Mouse (Mus musculus): ENCODE results near the gene Gm2564. TPM values are rescaled to one million over a fixed set of nuclear protein-coding genes. Genes with fewer than 3 reads are reported as not detected.
"Not testable (repeated sequence)": the region's sequence is repeated elsewhere in the genome, so short reads cannot be mapped to it uniquely, and the experiment has no call there.

Gene Gm2564
- 0.47 TPM in 1 of 2 replicates, not detected in the other for polyA plus RNA-seq (2015; fragmentation: Nextera tagmentation; extraction: Ambion mirVana)

DNA sequence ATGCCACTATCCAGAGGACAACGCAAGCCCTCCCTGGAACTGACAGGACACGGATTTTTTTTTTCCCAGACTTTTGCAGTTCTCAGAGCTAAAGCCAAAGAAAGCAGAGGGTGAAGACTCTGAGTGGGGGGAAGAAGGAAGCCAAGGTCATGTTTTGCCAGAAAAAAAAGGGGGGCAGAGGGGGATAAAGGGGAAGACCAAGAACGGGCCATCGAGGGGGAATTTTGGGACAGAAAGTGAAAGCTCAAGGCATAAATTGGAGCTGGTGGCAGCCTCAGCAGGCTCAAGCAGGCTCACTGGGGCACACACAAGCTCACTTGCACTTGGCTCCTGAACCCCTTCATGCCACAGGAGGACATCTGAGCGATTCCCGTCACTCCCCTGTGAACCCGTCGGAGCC is at the start of gene Gm2564:
TSS of gene Gm2564 (plus strand) at position 301 of the 400 bp plus-strand sequence.
- ATAC-seq (ENCODE audit: low FRiP score); H3K4me3 ChIP-seq (replicated peaks); H3K36me3 ChIP-seq; H3K9me3 ChIP-seq (replicated peaks); H3K27ac ChIP-seq (replicated peaks); H3K4me1 ChIP-seq; H3K4me2 ChIP-seq; H3K9ac ChIP-seq (replicated peaks); H3K27me3 ChIP-seq (replicated peaks): not testable (repeated sequence)
- no CpG with 5 or more reads among the region's 8 CpGs for WGBS

GRCm38 (mm10) chr4:42611895-42612294 is 17.6 kb upstream of the Gm2564 start, which contains the start of gene Gm10591:
TSS of gene Gm10591 (plus strand) at chr4:42612195.
- not testable (repeated sequence) for H3K4me2 ChIP-seq; ATAC-seq (ENCODE audit: low FRiP score); H3K27me3 ChIP-seq (replicated peaks); H3K36me3 ChIP-seq; H3K4me3 ChIP-seq (replicated peaks); H3K4me1 ChIP-seq; H3K27ac ChIP-seq (replicated peaks); H3K9me3 ChIP-seq (replicated peaks); H3K9ac ChIP-seq (replicated peaks)
- WGBS, result no CpG with 5 or more reads among the region's 5 CpGs

DNA sequence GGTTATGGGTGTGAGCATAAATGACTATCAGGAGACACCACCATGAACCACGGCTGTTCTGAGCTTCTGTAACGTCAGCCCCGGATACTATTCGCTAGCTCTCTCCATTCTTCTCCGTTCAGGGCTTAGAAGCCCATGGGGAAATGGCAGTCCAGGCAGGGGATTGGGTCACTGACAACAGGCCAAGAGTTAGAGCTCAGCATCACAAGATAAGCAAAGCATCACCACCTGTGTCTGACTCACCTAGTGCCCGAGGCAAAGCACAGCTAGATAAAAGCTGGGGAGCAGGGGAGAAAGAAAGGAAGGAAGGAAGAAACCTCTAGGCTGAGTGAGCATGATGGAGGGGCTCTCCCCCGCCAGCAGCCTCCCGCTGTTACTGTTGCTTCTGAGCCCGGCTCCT is 25.4 kb downstream of the Gm2564 start, which contains the start of gene Ccl27b:
TSS of gene Ccl27b (plus strand) at position 301 of the 400 bp plus-strand sequence.
- not testable (repeated sequence) for ATAC-seq (ENCODE audit: low FRiP score); H3K36me3 ChIP-seq; H3K4me1 ChIP-seq; H3K27ac ChIP-seq (replicated peaks); H3K9ac ChIP-seq (replicated peaks); H3K27me3 ChIP-seq (replicated peaks); H3K4me2 ChIP-seq; H3K9me3 ChIP-seq (replicated peaks); H3K4me3 ChIP-seq (replicated peaks)
- no CpG with 5 or more reads among the region's 9 CpGs for WGBS

DNA sequence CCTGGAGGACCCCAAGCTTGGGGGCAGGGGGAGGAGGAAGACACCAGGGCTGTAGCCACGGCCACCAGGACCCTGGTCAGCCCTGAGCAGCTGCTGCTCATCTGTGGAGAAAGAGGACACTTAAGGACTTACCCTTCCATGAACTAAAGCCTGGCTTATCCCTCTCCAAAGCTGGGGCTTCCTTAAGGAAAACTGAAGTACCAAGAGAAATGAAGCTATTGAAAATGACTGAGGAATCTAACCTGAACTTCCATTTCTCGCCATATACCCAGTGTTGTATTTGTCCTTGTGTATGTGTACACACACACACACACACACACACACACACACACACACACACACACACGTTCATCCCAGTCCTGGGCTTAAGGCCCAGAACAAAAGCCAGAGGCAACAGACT is 32.3 kb downstream of the Gm2564 start, which contains the start of gene Il11ra2:
TSS of gene Il11ra2 (minus strand) at position 101 of the 400 bp plus-strand sequence.
- WGBS, result no CpG with 5 or more reads among the region's 3 CpGs
- not testable (repeated sequence) for H3K4me2 ChIP-seq; H3K36me3 ChIP-seq; H3K9me3 ChIP-seq (replicated peaks); H3K4me1 ChIP-seq; ATAC-seq (ENCODE audit: low FRiP score); H3K9ac ChIP-seq (replicated peaks); H3K4me3 ChIP-seq (replicated peaks); H3K27ac ChIP-seq (replicated peaks); H3K27me3 ChIP-seq (replicated peaks)

GRCm38 (mm10) chr4:42675415-42675814 is 45.9 kb downstream of the Gm2564 start:
- not testable (repeated sequence) for H3K9ac ChIP-seq (replicated peaks); H3K9me3 ChIP-seq (replicated peaks); H3K4me3 ChIP-seq (replicated peaks); H3K27me3 ChIP-seq (replicated peaks); H3K36me3 ChIP-seq; H3K27ac ChIP-seq (replicated peaks); H3K4me1 ChIP-seq; H3K4me2 ChIP-seq; ATAC-seq (ENCODE audit: low FRiP score)
- no CpG with 5 or more reads among the region's 4 CpGs for WGBS

DNA sequence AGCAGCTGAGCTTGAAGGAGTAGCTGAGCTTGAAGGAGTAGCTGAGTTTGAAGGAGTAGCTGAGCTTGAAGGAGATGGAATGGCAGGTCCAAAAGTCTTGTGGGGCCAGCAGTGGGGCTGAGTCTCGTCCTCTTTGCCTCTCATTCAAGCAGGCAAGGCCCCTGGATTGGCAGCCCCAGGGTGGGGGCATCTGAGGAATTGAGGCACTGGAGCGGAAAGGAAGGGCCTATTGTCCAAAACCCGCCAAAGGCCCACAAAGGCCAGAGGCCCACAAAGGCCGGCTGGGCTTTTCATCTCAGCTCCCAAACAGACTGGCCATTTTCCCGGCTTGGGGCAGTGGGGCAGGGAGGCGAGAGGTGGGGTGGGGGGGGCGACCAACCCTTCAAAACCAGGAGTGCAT is 49.8 kb downstream of the Gm2564 start:
- not testable (repeated sequence) for H3K9me3 ChIP-seq (replicated peaks); H3K4me3 ChIP-seq (replicated peaks); ATAC-seq (ENCODE audit: low FRiP score); H3K36me3 ChIP-seq; H3K9ac ChIP-seq (replicated peaks); H3K4me1 ChIP-seq; H3K27me3 ChIP-seq (replicated peaks); H3K27ac ChIP-seq (replicated peaks); H3K4me2 ChIP-seq
- WGBS, result no CpG with 5 or more reads among the region's 7 CpGs

- not testable (repeated sequence) for ATAC-seq (ENCODE audit: low FRiP score); H3K4me1 ChIP-seq; H3K27ac ChIP-seq (replicated peaks); H3K4me2 ChIP-seq; H3K36me3 ChIP-seq; H3K9me3 ChIP-seq (replicated peaks); H3K27me3 ChIP-seq (replicated peaks); H3K4me3 ChIP-seq (replicated peaks); H3K9ac ChIP-seq (replicated peaks)
- no CpG with 5 or more reads among the region's 32 CpGs for WGBS
These were observed 51.1 kb downstream of the Gm2564 start for GRCm38 (mm10) chr4:42680374-42681356.

Other genes starting within 250 kb of the Gm2564 start
- not detected in 2 replicates for gene Gm21586, start 190.3 kb upstream of the Gm2564 start, polyA plus RNA-seq (2015; fragmentation: Nextera tagmentation; extraction: Ambion mirVana)
- 0.09 and 0.24 TPM in 2 replicates for gene Gm2163, start 163.0 kb upstream of the Gm2564 start, polyA plus RNA-seq (2015; fragmentation: Nextera tagmentation; extraction: Ambion mirVana)
- not detected in 2 replicates for gene Fam205a2, start 101.5 kb upstream of the Gm2564 start, polyA plus RNA-seq (2015; fragmentation: Nextera tagmentation; extraction: Ambion mirVana)
- not detected in 2 replicates for gene Gm10591, start 17.5 kb upstream of the Gm2564 start, polyA plus RNA-seq (2015; fragmentation: Nextera tagmentation; extraction: Ambion mirVana)
- gene Ccl27b, start 25.5 kb downstream of the Gm2564 start, polyA plus RNA-seq (2015; fragmentation: Nextera tagmentation; extraction: Ambion mirVana), result not detected in 2 replicates
- not detected in 2 replicates for gene Il11ra2, start 32.2 kb downstream of the Gm2564 start, polyA plus RNA-seq (2015; fragmentation: Nextera tagmentation; extraction: Ambion mirVana)
- gene 4930578G10Rik, start 105.8 kb downstream of the Gm2564 start, polyA plus RNA-seq (2015; fragmentation: Nextera tagmentation; extraction: Ambion mirVana), result 0.27 and 0.41 TPM in 2 replicates
- 0.45 and 1.0 TPM in 2 replicates for gene Ccl19, start 126.9 kb downstream of the Gm2564 start, polyA plus RNA-seq (2015; fragmentation: Nextera tagmentation; extraction: Ambion mirVana)
- 1.1 and 29.5 TPM in 2 replicates for gene Ccl21a, start 144.3 kb downstream of the Gm2564 start, polyA plus RNA-seq (2015; fragmentation: Nextera tagmentation; extraction: Ambion mirVana)
- 0.08 TPM in 1 of 2 replicates, not detected in the other for gene Fam205a1, start 224.2 kb downstream of the Gm2564 start, polyA plus RNA-seq (2015; fragmentation: Nextera tagmentation; extraction: Ambion mirVana)
- gene Gm12394, start 227.1 kb downstream of the Gm2564 start, polyA plus RNA-seq (2015; fragmentation: Nextera tagmentation; extraction: Ambion mirVana), result 0.49 and 0.51 TPM in 2 replicates
- gene Fam205c, start 244.5 kb downstream of the Gm2564 start, polyA plus RNA-seq (2015; fragmentation: Nextera tagmentation; extraction: Ambion mirVana), result 1.4 and 2.6 TPM in 2 replicates

All from neural tube, embryonic 15.5 days (tissue).